Mouse (Mus musculus): ENCODE results near the gene Eya2. TPM values are rescaled to one million over a fixed set of nuclear protein-coding genes. Genes with fewer than 3 reads are reported as not detected.
A peak's percentile ranks its signal among the peaks of the same experiment; 100 is the strongest.
"Not testable (repeated sequence)": the region's sequence is repeated elsewhere in the genome, so short reads cannot be mapped to it uniquely, and the experiment has no call there.

Gene Eya2
- total RNA-seq, 2 experiments from 2014 or later, result 0.33 to 1.7 TPM

GRCm38 (mm10) chr2:165758534-165758933 is 163.7 kb downstream of the Eya2 start:
- ATAC-seq (replicated peaks; ENCODE audit: poor library complexity), result no peak

- no peak for ATAC-seq (replicated peaks; ENCODE audit: poor library complexity)
These were observed 164.7 kb downstream of the Eya2 start for GRCm38 (mm10) chr2:165759421-165759985.

- peak; percentile 68 for ATAC-seq (replicated peaks; ENCODE audit: poor library complexity)
These were observed 174.1 kb downstream of the Eya2 start for GRCm38 (mm10) chr2:165768805-165769358.

- ATAC-seq (replicated peaks; ENCODE audit: poor library complexity), result no peak
These were observed 174.6 kb downstream of the Eya2 start for GRCm38 (mm10) chr2:165769375-165769948.

- ATAC-seq (replicated peaks; ENCODE audit: poor library complexity), result peak; percentile 91
These were observed 184.1 kb downstream of the Eya2 start for GRCm38 (mm10) chr2:165778927-165779326.

GRCm38 (mm10) chr2:165782324-165782723 is 187.5 kb downstream of the Eya2 start:
- ATAC-seq (replicated peaks; ENCODE audit: poor library complexity), result peak; percentile 83

GRCm38 (mm10) chr2:165785312-165786036 is 190.6 kb downstream of the Eya2 start:
- no peak for ATAC-seq (replicated peaks; ENCODE audit: poor library complexity)

GRCm38 (mm10) chr2:165786467-165786866 is 191.6 kb downstream of the Eya2 start:
- no peak for ATAC-seq (replicated peaks; ENCODE audit: poor library complexity)

- peak; percentile 41; the same call in 1 of the 2 replicates for ATAC-seq (replicated peaks; ENCODE audit: poor library complexity)
These were observed 193.2 kb downstream of the Eya2 start for GRCm38 (mm10) chr2:165788005-165788404.

GRCm38 (mm10) chr2:165788796-165789195 is 194.0 kb downstream of the Eya2 start:
- ATAC-seq (replicated peaks; ENCODE audit: poor library complexity), result no peak

- no peak for ATAC-seq (replicated peaks; ENCODE audit: poor library complexity)
These were observed 194.8 kb downstream of the Eya2 start for GRCm38 (mm10) chr2:165789667-165790066.

- ATAC-seq (replicated peaks; ENCODE audit: poor library complexity), result no peak
These were observed 196.2 kb downstream of the Eya2 start for GRCm38 (mm10) chr2:165791026-165791425.

- peak; percentile 35; the same call in 1 of the 2 replicates for ATAC-seq (replicated peaks; ENCODE audit: poor library complexity)
These were observed 196.8 kb downstream of the Eya2 start for GRCm38 (mm10) chr2:165791657-165792056.

- no peak for ATAC-seq (replicated peaks; ENCODE audit: poor library complexity)
These were observed 197.8 kb downstream of the Eya2 start for GRCm38 (mm10) chr2:165792431-165793282.

- peak; percentile 82 for ATAC-seq (replicated peaks; ENCODE audit: poor library complexity)
These were observed 198.4 kb downstream of the Eya2 start for GRCm38 (mm10) chr2:165793283-165793638.

- no peak for ATAC-seq (replicated peaks; ENCODE audit: poor library complexity)
These were observed 203.0 kb downstream of the Eya2 start for GRCm38 (mm10) chr2:165797876-165798275.

- ATAC-seq (replicated peaks; ENCODE audit: poor library complexity), result not testable (repeated sequence)
These were observed 205.3 kb downstream of the Eya2 start for GRCm38 (mm10) chr2:165800174-165800573.

GRCm38 (mm10) chr2:165808179-165808975 is 213.5 kb downstream of the Eya2 start:
- ATAC-seq (replicated peaks; ENCODE audit: poor library complexity), result no peak

GRCm38 (mm10) chr2:165809091-165809490 is 214.3 kb downstream of the Eya2 start:
- ATAC-seq (replicated peaks; ENCODE audit: poor library complexity), result no peak

GRCm38 (mm10) chr2:165809901-165810477 is 215.2 kb downstream of the Eya2 start:
- no peak for ATAC-seq (replicated peaks; ENCODE audit: poor library complexity)
